Mouse (Mus musculus) heart, adult 2 months (tissue): ENCODE measurements at regions not wholly inside any gene's neighbourhood (a gene's known extent, or its start where the extent isn't known, plus 50 kb on each side); places are given as distances from the start of the nearest gene placed in this dataset.

ENCODE experiments used
- CTCF ChIP-seq: fragments of 200-600 bp; IDR thresholded peaks from 2 replicates; pipeline ENCODE4 v1.8.1; 2022; ENCODE audit warnings: antibody characterized with exemption, mild to moderate bottlenecking, moderate library complexity
- EP300 ChIP-seq: fragments of 200-500 bp; IDR thresholded peaks from 2 replicates; pipeline ENCODE4 v1.6.1; 2011; ENCODE audit warnings: low read depth, low read length, control low read depth; ENCODE audit not compliant: insufficient read depth
- POLR2A ChIP-seq: fragments of 200-500 bp; IDR thresholded peaks from 2 replicates; pipeline ENCODE4 v1.6.1; 2011; ENCODE audit warnings: mild to moderate bottlenecking, low read depth, low read length, control low read depth; ENCODE audit not compliant: insufficient read depth

- no peak for TF ChIP-seq EP300
- no peak for TF ChIP-seq CTCF
- TF ChIP-seq POLR2A = no peak
Measured at GRCm38 (mm10) chr3:39560951-39561350, 674.2 kb downstream of the Fat4 start.
